Mouse (Mus musculus): Measurements from ENCODE around the gene 4922502D21Rik. TPM values are rescaled to one million over a fixed set of nuclear protein-coding genes. Genes with fewer than 3 reads are reported as not detected.

The 4922502D21Rik gene
- polyA plus RNA-seq, 1 experiment from 2014 or later, result not detected

GRCm38 (mm10) chr6:129274476-129274875 is 57.1 kb downstream of the 4922502D21Rik start:
- Histone ChIP-seq H3K36me3 (ENCODE audit: insufficient read depth, low read length) (no peaks in the 10 kb centered on the region), H3K4me2 (replicated peaks; ENCODE audit: low read depth, low read length) (no peak overlapping the region), H3K9me3 (ENCODE audit: low read length) (no peaks in the 10 kb centered on the region), H3K4me3 (ENCODE audit: low read length) (no peak overlapping the region), H3K27ac (ENCODE audit: low read length) (no peak overlapping the region), H3K27me3 (ENCODE audit: insufficient read depth, low read length) (no peaks in the 10 kb centered on the region), H3K4me1 (ENCODE audit: insufficient read depth, low read length) (no peaks in the 10 kb centered on the region), H3K9ac (replicated peaks; ENCODE audit: low read length) (no peak overlapping the region)
- no peak for ATAC-seq (ENCODE audit: low FRiP score, low TSS enrichment)
- 80% methylated on average over 2 of the region's 2 CpGs for WGBS

DNA sequence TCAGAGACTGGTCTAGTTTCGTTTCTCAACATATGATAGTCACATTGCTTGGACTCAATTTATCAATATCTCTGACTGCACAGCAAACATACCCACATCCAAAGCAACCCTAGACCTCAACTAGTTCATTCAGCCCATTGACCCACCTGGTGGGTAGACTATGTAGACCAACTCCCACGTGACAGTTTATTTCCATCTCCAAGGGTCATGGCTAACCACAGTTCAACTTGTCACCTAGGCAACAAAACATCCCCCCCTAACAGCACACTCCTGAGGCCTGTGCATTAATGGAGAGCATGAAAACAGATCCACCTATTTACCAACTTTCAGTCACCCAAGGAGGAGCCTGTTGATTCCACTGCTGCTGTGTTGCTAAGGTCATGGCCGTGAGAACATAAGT is 57.9 kb downstream of the 4922502D21Rik start:
- 81% methylated on average over 3 of the region's 3 CpGs for WGBS
- Histone ChIP-seq H3K9ac (replicated peaks; ENCODE audit: low read length) (no peak overlapping the region), H3K4me3 (ENCODE audit: low read length) (no peak overlapping the region), H3K27me3 (ENCODE audit: insufficient read depth, low read length) (no peaks in the 10 kb centered on the region), H3K27ac (ENCODE audit: low read length) (no peak overlapping the region), H3K36me3 (ENCODE audit: insufficient read depth, low read length) (no peaks in the 10 kb centered on the region), H3K4me2 (replicated peaks; ENCODE audit: low read depth, low read length) (no peak overlapping the region), H3K4me1 (ENCODE audit: insufficient read depth, low read length) (no peaks in the 10 kb centered on the region), H3K9me3 (ENCODE audit: low read length) (no peaks in the 10 kb centered on the region)
- no peak for ATAC-seq (ENCODE audit: low FRiP score, low TSS enrichment)

Other genes starting within 250 kb of the 4922502D21Rik start
- gene Clec2e, start 230.9 kb downstream of the 4922502D21Rik start, polyA plus RNA-seq (2015; fragmentation: Nextera tagmentation; extraction: Ambion mirVana), result not detected in 2 replicates
- 0.90 and 0.91 TPM in 2 replicates for gene Clec2d, start 151.2 kb downstream of the 4922502D21Rik start, polyA plus RNA-seq (2015; fragmentation: Nextera tagmentation; extraction: Ambion mirVana)
- gene Cd69, start 56.4 kb downstream of the 4922502D21Rik start, polyA plus RNA-seq (2015; fragmentation: Nextera tagmentation; extraction: Ambion mirVana), result 0.13 TPM in 1 of 2 replicates, not detected in the other
- 0.67 and 0.74 TPM in 2 replicates for gene Clec12a, start 10.9 kb upstream of the 4922502D21Rik start, polyA plus RNA-seq (2015; fragmentation: Nextera tagmentation; extraction: Ambion mirVana)
- 0.11 TPM in 1 of 2 replicates, not detected in the other for gene Clec12b, start 54.1 kb upstream of the 4922502D21Rik start, polyA plus RNA-seq (2015; fragmentation: Nextera tagmentation; extraction: Ambion mirVana)
- gene Clec1b, start 65.5 kb upstream of the 4922502D21Rik start, polyA plus RNA-seq (2015; fragmentation: Nextera tagmentation; extraction: Ambion mirVana), result 1.8 and 1.9 TPM in 2 replicates
- gene Clec9a, start 77.1 kb upstream of the 4922502D21Rik start, polyA plus RNA-seq (2015; fragmentation: Nextera tagmentation; extraction: Ambion mirVana), result 0.41 and 0.54 TPM in 2 replicates
- gene Clec1a, start 120.2 kb upstream of the 4922502D21Rik start, polyA plus RNA-seq (2015; fragmentation: Nextera tagmentation; extraction: Ambion mirVana), result 11.3 and 12.8 TPM in 2 replicates
- gene Olr1, start 175.4 kb upstream of the 4922502D21Rik start, polyA plus RNA-seq (2015; fragmentation: Nextera tagmentation; extraction: Ambion mirVana), result not detected in 2 replicates
- gene Tmem52b, start 180.8 kb upstream of the 4922502D21Rik start, polyA plus RNA-seq (2015; fragmentation: Nextera tagmentation; extraction: Ambion mirVana), result 61.5 and 63.1 TPM in 2 replicates
- gene Gabarapl1, start 201.4 kb upstream of the 4922502D21Rik start, polyA plus RNA-seq (2015; fragmentation: Nextera tagmentation; extraction: Ambion mirVana), result 74.1 and 77.7 TPM in 2 replicates
- not detected in 2 replicates for gene Klre1, start 246.1 kb upstream of the 4922502D21Rik start, polyA plus RNA-seq (2015; fragmentation: Nextera tagmentation; extraction: Ambion mirVana)

All from kidney, embryonic 16.5 days (tissue).